Mouse (Mus musculus) embryonic fibroblast, embryonic 13.5 days (primary cell): Measurements from ENCODE around the gene Trp53. TPM values are rescaled to one million over a fixed set of nuclear protein-coding genes. Genes with fewer than 3 reads are reported as not detected.

Experiments used
- H3K27ac ChIP-seq: 2 replicates; pipeline ENCODE4 v1.5.1; 2012; ENCODE audit warnings: low read length, control low read depth, inconsistent platforms; ENCODE audit not compliant: insufficient read depth
- H3K4me1 ChIP-seq: 2 replicates; pipeline ENCODE4 v1.6.1; 2011; ENCODE audit warnings: low read length; ENCODE audit not compliant: control insufficient read depth, insufficient read depth
- H3K4me3 ChIP-seq: 2 replicates; pipeline ENCODE4 v1.5.1; 2011; ENCODE audit warnings: mild to moderate bottlenecking, control low read depth, low read length; ENCODE audit not compliant: insufficient read depth
- CTCF ChIP-seq: IDR thresholded peaks from 2 replicates; pipeline ENCODE4 v1.5.1; 2011; ENCODE audit warnings: mild to moderate bottlenecking, control low read depth, low read length, moderate library complexity, borderline replicate concordance; ENCODE audit not compliant: insufficient read depth
- POLR2A ChIP-seq: IDR thresholded peaks from 2 replicates; pipeline ENCODE4 v1.6.1; 2011; ENCODE audit warnings: low read depth, mild to moderate bottlenecking, control low read depth, low read length, moderate library complexity
- polyA plus RNA-seq: library from polyadenylated mRNA; stranded (reverse); fragments of >200 nt; gene quantifications from 2 replicates; pipeline ENCODE4 v1.2.4, GENCODE M21; 2011; ENCODE audit warnings: low read depth; ENCODE audit not compliant: missing spikeins, insufficient read length

Gene Trp53
- polyA plus RNA-seq, 1 experiment: 159 TPM

GRCm38 (mm10) chr11:69581147-69581688, 1.1 kb downstream of the Trp53 start:
- Histone ChIP-seq H3K4me3 (peak overlapping the region; percentile 90), H3K27ac (peak overlapping the region; percentile 93), H3K4me1 (peaks cover 18% of the 10 kb centered on the region)
- TF ChIP-seq CTCF (no peak), POLR2A (peak; percentile 60)

GRCm38 (mm10) chr11:69581814-69582213, 1.7 kb downstream of the Trp53 start:
- peak overlapping the region; percentile 75 for H3K27ac ChIP-seq
- peak overlapping the region; percentile 90 for H3K4me3 ChIP-seq
- H3K4me1 ChIP-seq: peaks cover 18% of the 10 kb centered on the region
- TF ChIP-seq POLR2A: no peak
- no peak for TF ChIP-seq CTCF

GRCm38 (mm10) chr11:69582230-69582805, 2.2 kb downstream of the Trp53 start:
- Histone ChIP-seq H3K27ac (no peak overlapping the region), H3K4me1 (peaks cover 15% of the 10 kb centered on the region), H3K4me3 (peak overlapping the region; percentile 42)
- TF ChIP-seq POLR2A: no peak

- no peak overlapping the region for H3K27ac ChIP-seq
- H3K4me1 ChIP-seq: peaks cover 10% of the 10 kb centered on the region
- no peak overlapping the region for H3K4me3 ChIP-seq
- no peak for TF ChIP-seq CTCF
Observed at GRCm38 (mm10) chr11:69584008-69584407, 3.8 kb downstream of the Trp53 start.

- H3K27ac ChIP-seq: no peak overlapping the region
- H3K4me1 ChIP-seq: peaks cover 10% of the 10 kb centered on the region
- TF ChIP-seq POLR2A (no peak), CTCF (no peak)
- no peak overlapping the region for H3K4me3 ChIP-seq
Observed at GRCm38 (mm10) chr11:69584937-69585336, 4.8 kb downstream of the Trp53 start.

GRCm38 (mm10) chr11:69585718-69586325, 5.7 kb downstream of the Trp53 start:
- H3K4me3 ChIP-seq: no peak overlapping the region

GRCm38 (mm10) chr11:69589207-69589834, 9.2 kb downstream of the Trp53 start:
- TF ChIP-seq POLR2A: no peak
- no peak for TF ChIP-seq CTCF
- Histone ChIP-seq H3K4me3 (no peak overlapping the region), H3K4me1 (no peaks in the 10 kb centered on the region), H3K27ac (no peak overlapping the region)

More at GRCm38 (mm10) chr11:69585718-69586325, 5.7 kb downstream of the Trp53 start:
- no peak for TF ChIP-seq POLR2A
- Histone ChIP-seq H3K27ac (no peak overlapping the region), H3K4me1 (peaks cover 10% of the 10 kb centered on the region)

GRCm38 (mm10) chr11:69590622-69591021, 10.5 kb downstream of the Trp53 start:
- H3K4me1 ChIP-seq: no peaks in the 10 kb centered on the region
- TF ChIP-seq CTCF (no peak), POLR2A (no peak)
- H3K27ac ChIP-seq: no peak overlapping the region
- H3K4me3 ChIP-seq: no peak overlapping the region

GRCm38 (mm10) chr11:69591424-69591823, 11.3 kb downstream of the Trp53 start:
- TF ChIP-seq CTCF: no peak
- no peak overlapping the region for H3K27ac ChIP-seq
- H3K4me3 ChIP-seq: no peak overlapping the region
- H3K4me1 ChIP-seq: no peaks in the 10 kb centered on the region

- TF ChIP-seq POLR2A (no peak), CTCF (no peak)
- Histone ChIP-seq H3K27ac (no peak overlapping the region), H3K4me3 (no peak overlapping the region), H3K4me1 (no peaks in the 10 kb centered on the region)
Observed at GRCm38 (mm10) chr11:69591899-69592637, 11.9 kb downstream of the Trp53 start.
